Mouse (Mus musculus) liver, adult 2 months (tissue): ENCODE measurements around the gene Gm10643.

Experiments used
- CTCF ChIP-seq: fragments of 200-500 bp; IDR thresholded peaks from 2 replicates; pipeline ENCODE4 v1.5.1; 2011; ENCODE audit warnings: low read depth, low read length, control low read depth
- POLR2A ChIP-seq: fragments of 200-500 bp; IDR thresholded peaks from 2 replicates; pipeline ENCODE4 v1.6.1; 2011; ENCODE audit warnings: low read length, control low read depth; ENCODE audit not compliant: insufficient read depth; ENCODE audit errors: extremely low read depth

DNA sequence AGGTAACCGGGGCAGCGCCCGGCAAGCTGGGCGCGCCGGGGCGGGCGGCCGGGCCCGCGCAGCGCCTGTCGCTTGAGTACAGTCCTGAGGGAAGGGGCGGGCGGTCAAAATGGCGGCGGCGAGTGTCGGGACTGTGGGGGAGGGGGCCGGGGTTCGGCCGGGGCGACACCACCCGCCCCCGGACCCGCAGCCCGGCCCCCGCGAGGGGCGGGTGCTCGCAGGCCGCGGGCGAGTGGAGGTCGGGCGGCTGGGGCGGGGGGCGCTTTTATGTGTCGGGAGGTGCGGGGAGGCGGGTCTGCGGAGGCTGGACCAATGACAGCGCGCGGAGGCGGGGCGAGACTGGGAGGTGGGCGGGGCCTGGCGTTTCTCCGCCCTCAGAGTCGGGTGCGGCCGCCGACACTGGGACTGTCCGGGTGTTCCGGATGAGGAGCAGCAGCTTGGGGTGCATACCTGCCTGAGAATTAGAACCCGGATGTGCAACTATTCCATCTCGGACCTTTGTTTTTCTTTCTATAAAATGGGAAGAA is 2.2 kb upstream of the Gm10643 start:
- TF ChIP-seq CTCF (no peak), POLR2A (0 out of 2 replicates have a peak, but pooled peaks have one; percentile 38)
